Mouse (Mus musculus) heart, embryonic 12.5 days (tissue): ENCODE results near the gene Kcnn1. TPM values are rescaled to one million over a fixed set of nuclear protein-coding genes. Genes with fewer than 3 reads are reported as not detected.
A peak's percentile ranks its signal among the peaks of the same experiment; 100 is the strongest.
"Not testable (repeated sequence)": the region's sequence is repeated elsewhere in the genome, so short reads cannot be mapped to it uniquely, and the experiment has no call there.

Source experiments
- ATAC-seq: fragments of 200-750 bp; cut with Nextera tagmentation; 2 replicates; pipeline ENCODE4 v1.8.0; 2017; ENCODE audit warnings: moderate TSS enrichment, moderate library complexity; ENCODE audit not compliant: insufficient number of reproducible peaks, low FRiP score
- H3K27ac ChIP-seq: fragments of 300-500 bp; sonication (generic); 2 replicates; pipeline ENCODE4 v1.5.1; 2016; ENCODE audit warnings: mild to moderate bottlenecking, moderate library complexity; ENCODE audit not compliant: poor library complexity, severe bottlenecking
- H3K27me3 ChIP-seq: fragments of 300-500 bp; sonication (generic); replicated peaks from 2 replicates; pipeline ENCODE4 v1.6.1; 2016; ENCODE audit warnings: mild to moderate bottlenecking, moderate library complexity
- H3K36me3 ChIP-seq: fragments of 300-500 bp; sonication (generic); 2 replicates; pipeline ENCODE4 v1.6.1; 2016; ENCODE audit warnings: mild to moderate bottlenecking, moderate library complexity
- H3K4me1 ChIP-seq: fragments of 300-500 bp; sonication (generic); replicated peaks from 2 replicates; pipeline ENCODE4 v1.6.1; 2016; ENCODE audit warnings: mild to moderate bottlenecking
- H3K4me2 ChIP-seq: fragments of 300-500 bp; sonication (generic); 2 replicates; pipeline ENCODE4 v1.6.1; 2016; ENCODE audit warnings: mild to moderate bottlenecking, moderate library complexity
- H3K4me3 ChIP-seq: fragments of 300-500 bp; sonication (generic); 2 replicates; pipeline ENCODE4 v1.5.1; 2016; ENCODE audit warnings: mild to moderate bottlenecking
- H3K9ac ChIP-seq: fragments of 300-500 bp; sonication (generic); 2 replicates; pipeline ENCODE4 v1.6.1; 2016; ENCODE audit warnings: mild to moderate bottlenecking, moderate library complexity
- H3K9me3 ChIP-seq: fragments of 300-500 bp; sonication (generic); replicated peaks from 2 replicates; pipeline ENCODE4 v1.6.1; 2016; ENCODE audit warnings: mild to moderate bottlenecking, moderate library complexity
- WGBS: fragments of 180-500 bp; shearing (Covaris S2); methylation state at CpG from one replicate; pipeline ENCODE4 v1.1.7; 2016; 5-methylcytosine and 5-hydroxymethylcytosine counted together
- polyA plus RNA-seq: library from polyadenylated mRNA; unstranded; fragments of >200 nt; fragmentation: Nextera tagmentation; extraction: Ambion mirVana; gene quantifications from 2 replicates; pipeline ENCODE4 v1.2.1, GENCODE M21; 2016

Kcnn1 gene
- polyA plus RNA-seq, 1 experiment from 2014 or later: 1.8 TPM

GRCm38 (mm10) chr8:70825816-70826215 is 37.2 kb downstream of the Kcnn1 start:
- Histone ChIP-seq H3K4me2 (no peak overlapping the region), H3K9ac (no peak overlapping the region), H3K27me3 (peaks cover 24% of the 10 kb centered on the region), H3K9me3 (peaks cover 5% of the 10 kb centered on the region; the same call in 1 of the 2 replicates), H3K36me3 (no peaks in the 10 kb centered on the region), H3K4me1 (no peaks in the 10 kb centered on the region), H3K4me3 (no peak overlapping the region), H3K27ac (no peak overlapping the region)
- no peak for ATAC-seq
- 77% methylated on average over 8 of the region's 8 CpGs for WGBS

DNA sequence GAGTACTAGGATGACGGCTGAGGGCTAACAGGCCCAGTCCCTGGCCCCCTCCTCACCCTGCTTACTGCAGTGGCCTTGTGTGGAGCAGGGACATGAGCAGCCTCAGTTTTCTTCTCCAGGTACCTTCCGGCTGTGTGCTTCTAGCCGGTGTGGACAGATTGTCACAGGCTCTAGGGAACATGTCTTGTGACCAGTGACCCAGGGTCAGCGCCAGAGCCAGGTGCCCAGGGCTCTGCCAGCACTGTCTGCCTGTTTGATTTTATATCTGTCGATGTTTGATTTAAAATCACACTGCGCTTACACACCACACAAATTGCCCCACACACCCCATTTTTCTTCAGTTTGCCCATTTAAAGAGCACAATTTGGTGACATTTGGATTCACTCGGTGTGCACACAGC is 39.3 kb downstream of the Kcnn1 start:
- Histone ChIP-seq H3K27me3 (peaks cover 44% of the 10 kb centered on the region), H3K4me2 (no peak overlapping the region), H3K9ac (no peak overlapping the region), H3K4me1 (no peaks in the 10 kb centered on the region; the same call in 1 of the 2 replicates), H3K27ac (no peak overlapping the region), H3K36me3 (no peaks in the 10 kb centered on the region), H3K4me3 (no peak overlapping the region), H3K9me3 (peaks cover 17% of the 10 kb centered on the region)
- 77% methylated on average over 7 of the region's 7 CpGs for WGBS
- no peak for ATAC-seq

DNA sequence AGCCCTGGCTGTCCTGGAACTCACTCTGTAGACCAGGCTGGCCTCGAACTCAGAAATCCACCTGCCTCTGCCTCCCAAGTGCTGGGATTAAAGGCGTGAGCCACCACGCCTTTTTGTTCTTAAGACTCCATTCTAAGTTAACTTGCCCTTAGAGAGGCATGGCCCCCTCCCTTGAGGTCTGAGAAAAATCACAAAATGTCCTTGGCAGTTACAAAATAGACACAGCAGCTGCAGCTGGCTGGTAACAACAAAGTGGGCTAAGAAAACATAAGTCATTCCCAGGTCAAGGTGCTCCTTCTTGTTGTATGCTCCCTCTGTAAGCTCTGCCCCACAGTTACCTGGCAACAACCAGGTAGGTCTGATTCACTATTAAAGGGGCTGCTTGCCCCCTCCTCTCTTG is 40.5 kb downstream of the Kcnn1 start:
- not testable (repeated sequence) for H3K27ac ChIP-seq, H3K36me3 ChIP-seq, H3K9ac ChIP-seq, H3K4me2 ChIP-seq, H3K4me3 ChIP-seq, ATAC-seq, H3K4me1 ChIP-seq
- Histone ChIP-seq H3K9me3 (peaks cover 23% of the 10 kb centered on the region), H3K27me3 (peaks cover 48% of the 10 kb centered on the region)
- WGBS: 85% methylated on average over 3 of the region's 3 CpGs

- peaks cover 2% of the 10 kb centered on the region for H3K4me1 ChIP-seq
- no peak overlapping the region for H3K27ac ChIP-seq
- 39% methylated on average over 11 of the region's 11 CpGs for WGBS
- peaks cover 52% of the 10 kb centered on the region for H3K27me3 ChIP-seq
- no peak overlapping the region for H3K9ac ChIP-seq
- no peaks in the 10 kb centered on the region for H3K36me3 ChIP-seq
- no peak overlapping the region for H3K4me2 ChIP-seq
- H3K9me3 ChIP-seq: peaks cover 22% of the 10 kb centered on the region
- H3K4me3 ChIP-seq: no peak overlapping the region
- no peak for ATAC-seq
These were observed 41.1 kb downstream of the Kcnn1 start for GRCm38 (mm10) chr8:70821992-70822391.

- no peaks in the 10 kb centered on the region for H3K36me3 ChIP-seq
- H3K9me3 ChIP-seq: peaks cover 21% of the 10 kb centered on the region
- ATAC-seq: no peak
- H3K4me1 ChIP-seq: peaks cover 7% of the 10 kb centered on the region
- H3K4me3 ChIP-seq: no peak overlapping the region
- peaks cover 57% of the 10 kb centered on the region for H3K27me3 ChIP-seq
- H3K27ac ChIP-seq: no peak overlapping the region
- H3K4me2 ChIP-seq: no peak overlapping the region
- no peak overlapping the region for H3K9ac ChIP-seq
- 14% methylated on average over 30 of the region's 30 CpGs for WGBS
These were observed 41.6 kb downstream of the Kcnn1 start for GRCm38 (mm10) chr8:70821399-70821962.

DNA sequence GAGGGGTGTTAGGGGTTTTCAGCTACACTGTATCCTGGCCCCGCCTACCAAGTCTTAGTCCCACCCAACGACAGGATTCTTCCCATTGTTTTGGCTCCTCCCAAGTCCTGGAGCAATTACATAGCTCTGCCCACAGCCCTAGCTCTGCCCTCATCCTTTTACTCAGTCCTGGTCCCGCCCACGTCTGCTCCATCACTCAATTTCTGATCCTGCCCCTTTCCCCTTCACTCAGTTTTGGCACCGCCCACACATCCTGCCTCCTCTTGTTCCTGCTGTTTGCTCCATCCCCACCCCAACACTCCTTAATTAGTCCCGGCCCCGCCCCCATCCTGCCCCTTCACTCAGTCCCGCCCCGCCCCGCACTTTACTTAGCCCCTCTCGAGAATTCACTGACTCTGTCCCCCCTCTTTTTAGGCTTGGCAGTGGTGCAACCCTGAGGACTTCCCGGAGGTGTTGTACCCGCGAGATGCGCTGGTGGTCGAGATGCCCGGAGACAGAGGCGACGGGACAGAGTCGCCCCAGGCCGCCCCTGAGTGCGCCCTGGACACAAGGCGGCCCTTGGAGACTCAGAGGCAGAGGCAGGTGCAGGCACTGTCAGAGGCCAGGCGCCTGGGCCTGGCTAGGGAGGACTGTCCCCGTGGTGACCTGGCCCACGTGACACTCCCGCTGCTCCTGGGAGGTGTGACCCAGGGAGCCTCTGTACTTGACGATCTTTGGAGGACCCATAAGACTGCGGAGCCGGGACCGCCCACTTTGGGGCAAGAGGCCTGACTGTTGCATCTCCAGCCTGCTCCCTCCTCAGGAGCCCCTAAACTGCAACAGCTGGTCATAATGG is 42.7 kb downstream of the Kcnn1 start:
- H3K9ac ChIP-seq: no peak overlapping the region
- H3K4me1 ChIP-seq: peaks cover 7% of the 10 kb centered on the region
- peaks cover 69% of the 10 kb centered on the region for H3K27me3 ChIP-seq
- H3K4me3 ChIP-seq: peak overlapping the region; percentile 20; the same call in 1 of the 2 replicates
- H3K36me3 ChIP-seq: no peaks in the 10 kb centered on the region
- H3K4me2 ChIP-seq: peak overlapping the region; percentile 44
- no peak overlapping the region for H3K27ac ChIP-seq
- ATAC-seq: peak; percentile 79
- peaks cover 18% of the 10 kb centered on the region for H3K9me3 ChIP-seq
- 6% methylated on average over 31 of the region's 31 CpGs for WGBS

GRCm38 (mm10) chr8:70816679-70817078 is 46.4 kb downstream of the Kcnn1 start:
- Histone ChIP-seq H3K9ac (no peak overlapping the region), H3K9me3 (peaks cover 18% of the 10 kb centered on the region), H3K4me3 (peak overlapping the region; percentile 14; the same call in 1 of the 2 replicates), H3K36me3 (no peaks in the 10 kb centered on the region), H3K4me1 (peaks cover 7% of the 10 kb centered on the region), H3K4me2 (peak overlapping the region; percentile 53), H3K27ac (no peak overlapping the region), H3K27me3 (peaks cover 78% of the 10 kb centered on the region)
- peak; percentile 47; the same call in 1 of the 2 replicates for ATAC-seq
- WGBS: 7% methylated on average over 30 of the region's 30 CpGs

- peaks cover 67% of the 10 kb centered on the region for H3K27me3 ChIP-seq
- H3K36me3 ChIP-seq: no peaks in the 10 kb centered on the region
- WGBS: 58% methylated on average over 4 of the region's 4 CpGs
- H3K4me3 ChIP-seq: no peak overlapping the region
- H3K4me1 ChIP-seq: peaks cover 15% of the 10 kb centered on the region; the same call in 1 of the 2 replicates
- H3K9me3 ChIP-seq: no peaks in the 10 kb centered on the region
- no peak for ATAC-seq
- H3K27ac ChIP-seq: no peak overlapping the region
- H3K4me2 ChIP-seq: no peak overlapping the region
- no peak overlapping the region for H3K9ac ChIP-seq
These were observed 50.2 kb downstream of the Kcnn1 start for GRCm38 (mm10) chr8:70812885-70813284.

- WGBS: 45% methylated on average over 4 of the region's 4 CpGs
- no peaks in the 10 kb centered on the region for H3K9me3 ChIP-seq
- H3K4me1 ChIP-seq: peaks cover 13% of the 10 kb centered on the region; the same call in 1 of the 2 replicates
- H3K4me2 ChIP-seq: no peak overlapping the region
- H3K4me3 ChIP-seq: no peak overlapping the region
- ATAC-seq: no peak
- no peak overlapping the region for H3K9ac ChIP-seq
- H3K36me3 ChIP-seq: no peaks in the 10 kb centered on the region
- H3K27me3 ChIP-seq: peaks cover 69% of the 10 kb centered on the region
- no peak overlapping the region for H3K27ac ChIP-seq
These were observed 51.0 kb downstream of the Kcnn1 start for GRCm38 (mm10) chr8:70812055-70812454.

DNA sequence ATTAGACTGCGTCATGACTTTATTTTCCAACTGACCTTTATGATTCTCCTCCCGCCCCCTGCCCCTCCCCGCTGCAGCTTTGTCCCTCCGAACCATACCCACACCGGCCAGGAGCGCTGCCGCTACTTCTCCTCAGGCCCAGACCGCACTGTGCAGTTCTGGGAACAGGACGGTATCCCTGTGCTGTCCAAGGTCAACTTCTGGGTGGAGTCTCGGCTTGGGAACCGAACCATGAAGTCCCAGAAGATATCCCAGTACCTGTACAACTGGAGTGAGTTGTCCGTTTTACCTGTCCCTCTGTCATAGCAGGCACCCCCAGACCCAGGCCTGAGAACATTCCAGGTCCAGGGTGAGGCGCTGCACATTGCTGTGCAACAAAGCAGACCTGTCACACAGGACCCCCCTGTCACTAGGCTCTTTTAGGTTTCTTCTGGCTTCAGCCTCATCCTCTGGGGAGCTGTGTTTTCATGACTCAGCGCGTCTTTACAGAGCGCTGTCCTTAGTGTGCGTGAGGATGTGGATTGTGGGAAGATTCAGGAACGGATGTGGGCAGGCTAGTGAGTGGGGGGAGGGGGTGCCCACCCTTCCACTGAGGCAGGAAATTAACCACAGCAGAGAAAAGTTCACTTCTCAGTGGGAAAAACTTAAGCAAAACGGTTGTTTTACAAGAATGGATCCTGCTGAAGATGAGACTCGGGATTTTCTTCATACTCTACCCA is 51.9 kb downstream of the Kcnn1 start:
- Histone ChIP-seq H3K4me2 (no peak overlapping the region), H3K9ac (no peak overlapping the region), H3K4me1 (0 out of 2 replicates have a peak, but pooled peaks cover 7% of the 10 kb centered on the region), H3K27ac (no peak overlapping the region), H3K27me3 (peaks cover 64% of the 10 kb centered on the region), H3K9me3 (no peaks in the 10 kb centered on the region), H3K4me3 (no peak overlapping the region), H3K36me3 (no peaks in the 10 kb centered on the region)
- 63% methylated on average over 20 of the region's 20 CpGs for WGBS
- ATAC-seq: no peak
